Mouse (Mus musculus): ENCODE data around the gene Ascl2. TPM values are rescaled to one million over a fixed set of nuclear protein-coding genes. Genes with fewer than 3 reads are reported as not detected.
A peak's percentile ranks its signal among the peaks of the same experiment; 100 is the strongest.

Ascl2 gene
- total and polyA plus RNA-seq, 2 experiments, result not detected

- no peak overlapping the region for H3K9ac ChIP-seq (ENCODE audit: low read depth, low read length)
- H3K4me3 ChIP-seq (ENCODE audit: insufficient read depth, low read depth, low read length), result peak overlapping the region; percentile 31; the same call in 1 of the 2 replicates
- H3K27ac ChIP-seq (replicated peaks; ENCODE audit: insufficient read depth, low read depth, low read length), result no peak overlapping the region
- TF ChIP-seq CTCF (IDR thresholded peaks at IDR 0.05; ENCODE audit: low read depth, low read length) (no peak), POLR2A (IDR thresholded peaks at IDR 0.05; ENCODE audit: extremely low read depth, insufficient read depth, low read length) (no peak)
- peaks cover 3% of the 10 kb centered on the region; the same call in 1 of the 2 replicates for H3K4me1 ChIP-seq (ENCODE audit: control insufficient read depth, insufficient read depth, low read length)
- H3K79me2 ChIP-seq (ENCODE audit: control insufficient read depth, insufficient read depth, low read length), result no peaks in the 10 kb centered on the region
- under 1% methylated on average over 36 of the region's 36 CpGs for WGBS
- peak; percentile 33 for DNase-seq (ENCODE audit: extremely low read depth, low read depth, low spot score)
- H3K36me3 ChIP-seq (ENCODE audit: control insufficient read depth, insufficient read depth, low read length), result no peaks in the 10 kb centered on the region
- H3K27me3 ChIP-seq (ENCODE audit: control insufficient read depth, insufficient read depth, low read length), result peaks cover 15% of the 10 kb centered on the region
Observed at GRCm38 (mm10) chr7:142967414-142967883, 1.6 kb downstream of the Ascl2 start.

GRCm38 (mm10) chr7:142959752-142960151, 9.3 kb downstream of the Ascl2 start:
- H3K79me2 ChIP-seq (ENCODE audit: control insufficient read depth, insufficient read depth, low read length), result no peaks in the 10 kb centered on the region
- H3K27ac ChIP-seq (replicated peaks; ENCODE audit: insufficient read depth, low read depth, low read length), result no peak overlapping the region
- no peak for DNase-seq (ENCODE audit: extremely low read depth, low read depth, low spot score)
- WGBS, result 82% methylated on average over 4 of the region's 4 CpGs
- no peaks in the 10 kb centered on the region for H3K36me3 ChIP-seq (ENCODE audit: control insufficient read depth, insufficient read depth, low read length)
- H3K27me3 ChIP-seq (ENCODE audit: control insufficient read depth, insufficient read depth, low read length), result no peaks in the 10 kb centered on the region
- H3K4me3 ChIP-seq (ENCODE audit: insufficient read depth, low read depth, low read length), result no peak overlapping the region
- no peak overlapping the region for H3K9ac ChIP-seq (ENCODE audit: low read depth, low read length)
- no peaks in the 10 kb centered on the region for H3K4me1 ChIP-seq (ENCODE audit: control insufficient read depth, insufficient read depth, low read length)
- no peak for TF ChIP-seq CTCF (IDR thresholded peaks at IDR 0.05; ENCODE audit: low read depth, low read length)
- no peak for TF ChIP-seq POLR2A (IDR thresholded peaks at IDR 0.05; ENCODE audit: extremely low read depth, insufficient read depth, low read length)

GRCm38 (mm10) chr7:142958817-142959216, 10.2 kb downstream of the Ascl2 start:
- Histone ChIP-seq H3K27me3 (ENCODE audit: control insufficient read depth, insufficient read depth, low read length) (no peaks in the 10 kb centered on the region), H3K79me2 (ENCODE audit: control insufficient read depth, insufficient read depth, low read length) (no peaks in the 10 kb centered on the region), H3K4me3 (ENCODE audit: insufficient read depth, low read depth, low read length) (no peak overlapping the region), H3K4me1 (ENCODE audit: control insufficient read depth, insufficient read depth, low read length) (no peaks in the 10 kb centered on the region), H3K9ac (ENCODE audit: low read depth, low read length) (no peak overlapping the region), H3K36me3 (ENCODE audit: control insufficient read depth, insufficient read depth, low read length) (no peaks in the 10 kb centered on the region), H3K27ac (replicated peaks; ENCODE audit: insufficient read depth, low read depth, low read length) (no peak overlapping the region)
- 91% methylated on average over 1 of the region's 1 CpGs for WGBS
- TF ChIP-seq CTCF (IDR thresholded peaks at IDR 0.05; ENCODE audit: low read depth, low read length) (no peak), POLR2A (IDR thresholded peaks at IDR 0.05; ENCODE audit: extremely low read depth, insufficient read depth, low read length) (no peak)
- no peak for DNase-seq (ENCODE audit: extremely low read depth, low read depth, low spot score)

- Histone ChIP-seq H3K4me1 (ENCODE audit: control insufficient read depth, insufficient read depth, low read length) (no peaks in the 10 kb centered on the region), H3K27ac (replicated peaks; ENCODE audit: insufficient read depth, low read depth, low read length) (no peak overlapping the region), H3K79me2 (ENCODE audit: control insufficient read depth, insufficient read depth, low read length) (no peaks in the 10 kb centered on the region), H3K36me3 (ENCODE audit: control insufficient read depth, insufficient read depth, low read length) (no peaks in the 10 kb centered on the region), H3K27me3 (ENCODE audit: control insufficient read depth, insufficient read depth, low read length) (no peaks in the 10 kb centered on the region), H3K4me3 (ENCODE audit: insufficient read depth, low read depth, low read length) (no peak overlapping the region), H3K9ac (ENCODE audit: low read depth, low read length) (no peak overlapping the region)
- no peak for DNase-seq (ENCODE audit: extremely low read depth, low read depth, low spot score)
- TF ChIP-seq CTCF (IDR thresholded peaks at IDR 0.05; ENCODE audit: low read depth, low read length), result no peak
- TF ChIP-seq POLR2A (IDR thresholded peaks at IDR 0.05; ENCODE audit: extremely low read depth, insufficient read depth, low read length), result no peak
- 89% methylated on average over 2 of the region's 2 CpGs for WGBS
Observed at GRCm38 (mm10) chr7:142956018-142956417, 13.0 kb downstream of the Ascl2 start.

- Histone ChIP-seq H3K27me3 (ENCODE audit: control insufficient read depth, insufficient read depth, low read length) (no peaks in the 10 kb centered on the region; the same call in 1 of the 2 replicates), H3K9ac (ENCODE audit: low read depth, low read length) (no peak overlapping the region), H3K79me2 (ENCODE audit: control insufficient read depth, insufficient read depth, low read length) (no peaks in the 10 kb centered on the region), H3K4me3 (ENCODE audit: insufficient read depth, low read depth, low read length) (no peak overlapping the region), H3K36me3 (ENCODE audit: control insufficient read depth, insufficient read depth, low read length) (no peaks in the 10 kb centered on the region), H3K4me1 (ENCODE audit: control insufficient read depth, insufficient read depth, low read length) (no peaks in the 10 kb centered on the region), H3K27ac (replicated peaks; ENCODE audit: insufficient read depth, low read depth, low read length) (no peak overlapping the region)
- DNase-seq (ENCODE audit: extremely low read depth, low read depth, low spot score), result no peak
- TF ChIP-seq POLR2A (IDR thresholded peaks at IDR 0.05; ENCODE audit: extremely low read depth, insufficient read depth, low read length) (no peak), CTCF (IDR thresholded peaks at IDR 0.05; ENCODE audit: low read depth, low read length) (no peak)
- WGBS, result 0% methylated on average over 1 of the region's 1 CpGs
Observed at GRCm38 (mm10) chr7:142949568-142949967, 19.5 kb downstream of the Ascl2 start.

GRCm38 (mm10) chr7:142937631-142938030, 31.4 kb downstream of the Ascl2 start:
- Histone ChIP-seq H3K27ac (replicated peaks; ENCODE audit: insufficient read depth, low read depth, low read length) (no peak overlapping the region), H3K4me1 (ENCODE audit: control insufficient read depth, insufficient read depth, low read length) (no peaks in the 10 kb centered on the region), H3K27me3 (ENCODE audit: control insufficient read depth, insufficient read depth, low read length) (no peaks in the 10 kb centered on the region), H3K79me2 (ENCODE audit: control insufficient read depth, insufficient read depth, low read length) (no peaks in the 10 kb centered on the region), H3K36me3 (ENCODE audit: control insufficient read depth, insufficient read depth, low read length) (no peaks in the 10 kb centered on the region), H3K4me3 (ENCODE audit: insufficient read depth, low read depth, low read length) (no peak overlapping the region), H3K9ac (ENCODE audit: low read depth, low read length) (no peak overlapping the region)
- TF ChIP-seq CTCF (IDR thresholded peaks at IDR 0.05; ENCODE audit: low read depth, low read length) (no peak), POLR2A (IDR thresholded peaks at IDR 0.05; ENCODE audit: extremely low read depth, insufficient read depth, low read length) (no peak)
- no peak for DNase-seq (ENCODE audit: extremely low read depth, low read depth, low spot score)

Measured in liver, adult 2 months (tissue).